Mouse (Mus musculus): ENCODE measurements around the gene Tes3-ps. TPM values are rescaled to one million over a fixed set of nuclear protein-coding genes. Genes with fewer than 3 reads are reported as not detected.

Gene Tes3-ps
- total RNA-seq, 2 experiments from 2014 or later: 1.3 to 3.1 TPM

DNA sequence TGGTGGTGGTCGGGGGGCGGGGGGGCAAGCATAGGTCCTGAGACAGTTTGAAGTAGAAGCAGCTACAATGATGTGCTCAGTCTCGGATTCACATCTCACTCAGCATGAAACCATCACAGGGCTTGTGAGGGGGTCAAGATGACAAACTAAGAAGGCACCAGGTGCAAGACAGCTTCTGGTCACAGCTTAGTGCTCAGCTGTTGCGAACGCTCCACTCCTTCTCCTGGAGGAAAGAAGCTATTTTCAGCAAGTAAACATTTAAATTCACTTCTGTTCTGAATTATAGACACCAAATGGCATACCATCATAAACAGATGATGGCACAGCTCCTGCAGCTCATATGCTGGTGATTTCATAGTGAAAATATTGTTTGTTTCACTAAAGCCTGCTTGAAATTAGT, 7.7 kb upstream of the Tes3-ps start:
- ATAC-seq (replicated peaks; ENCODE audit: poor library complexity): no peak

DNA sequence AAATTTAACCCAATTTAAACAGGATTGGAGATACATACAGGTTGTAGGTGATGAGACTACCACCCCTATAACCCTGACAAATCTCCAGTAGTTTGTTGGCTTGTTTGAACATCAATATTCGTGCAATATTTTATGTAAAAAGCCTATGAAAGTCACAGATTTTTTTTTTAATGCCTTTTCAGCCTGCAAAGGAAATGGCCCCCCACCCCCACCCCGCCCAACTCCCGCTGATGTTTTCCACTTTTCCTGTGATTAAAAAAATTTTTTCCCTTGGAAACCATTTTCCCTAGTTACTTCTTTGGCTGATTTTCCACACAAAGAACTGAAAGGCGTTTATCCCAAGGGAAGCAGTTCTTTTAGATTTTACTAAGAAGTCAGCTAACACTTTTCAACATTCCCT, 11.4 kb downstream of the Tes3-ps start, which contains the start of gene Ecm2:
Ecm2 (plus strand) TSS at position 301 of the 400 bp plus-strand sequence.
- ATAC-seq (replicated peaks; ENCODE audit: poor library complexity): no peak

DNA sequence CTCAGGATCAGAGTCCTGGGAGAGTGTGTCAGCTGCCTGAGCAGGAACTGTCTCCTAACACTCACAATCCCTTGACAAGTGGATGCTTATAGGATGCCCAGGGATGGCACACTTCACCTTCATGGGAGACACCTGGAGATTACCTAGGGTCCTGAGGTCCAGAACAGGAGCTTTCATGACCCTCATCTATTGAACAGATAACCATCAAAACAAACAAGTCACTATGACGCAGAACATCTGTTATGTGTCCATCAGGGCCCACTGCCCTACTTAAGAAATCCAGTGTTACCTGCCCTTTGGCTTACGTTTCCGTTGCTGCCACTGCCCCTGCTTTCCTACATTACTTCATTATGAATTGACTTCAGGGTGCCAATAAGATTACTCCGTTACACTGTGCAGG, 12.7 kb downstream of the Tes3-ps start:
- ATAC-seq (replicated peaks; ENCODE audit: poor library complexity): no peak

DNA sequence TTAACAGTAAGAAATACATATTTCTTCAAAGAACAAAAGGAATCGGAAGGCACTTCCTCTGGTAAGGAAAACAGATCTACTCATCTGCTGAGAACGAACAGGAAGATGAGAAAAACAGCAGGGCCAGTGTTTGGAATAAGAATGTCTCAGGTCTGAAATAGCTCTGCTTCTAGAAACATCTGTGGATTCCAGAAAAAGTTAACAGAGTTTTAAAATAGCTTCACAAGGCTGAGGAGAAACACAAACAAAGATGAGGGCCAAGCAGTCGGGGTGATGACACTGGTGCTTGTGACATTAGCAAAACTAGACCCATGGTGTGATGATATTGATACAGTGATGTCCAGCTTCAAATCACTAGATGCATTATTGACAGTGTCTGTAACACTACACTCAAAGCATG, 14.1 kb downstream of the Tes3-ps start:
- ATAC-seq (replicated peaks; ENCODE audit: poor library complexity): no peak

DNA sequence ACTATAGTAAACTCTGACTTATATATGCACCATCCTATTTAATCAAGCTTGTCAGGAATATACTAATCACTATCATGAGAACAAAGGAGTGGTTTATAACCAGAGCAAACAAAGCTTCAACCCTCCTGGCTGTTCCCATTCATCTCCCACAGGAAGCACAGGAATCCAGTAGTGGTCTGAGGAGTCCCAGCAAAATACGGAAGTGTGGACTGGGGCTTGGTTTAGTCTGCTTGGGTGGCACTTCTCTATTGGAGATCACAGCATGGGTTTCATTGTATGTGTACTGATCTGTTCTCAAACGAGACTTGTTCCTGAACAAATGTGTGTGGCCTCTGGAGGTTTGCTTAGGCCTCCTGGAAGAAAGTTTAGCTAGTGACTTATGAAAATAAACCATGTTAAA, 25.6 kb downstream of the Tes3-ps start:
- peak; percentile 86 for ATAC-seq (replicated peaks; ENCODE audit: poor library complexity)

DNA sequence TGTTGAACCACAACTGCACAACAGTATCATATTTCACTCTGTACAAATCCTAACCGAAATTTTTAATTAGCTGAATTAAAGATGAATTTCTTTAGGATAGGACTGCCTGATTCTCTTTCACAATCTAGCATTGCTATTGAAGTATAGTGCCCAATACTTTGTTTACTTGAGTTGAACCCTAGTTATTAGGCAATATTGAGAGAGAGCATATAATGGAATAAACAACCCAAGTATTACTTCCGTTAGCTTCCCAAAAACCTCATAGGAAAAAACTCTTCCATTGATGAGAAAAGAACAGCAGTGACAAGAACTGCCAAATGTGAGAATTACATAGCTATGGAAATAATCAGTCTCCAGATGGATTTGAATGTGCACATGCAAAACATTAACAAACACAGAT, 33.1 kb downstream of the Tes3-ps start:
- ATAC-seq (replicated peaks; ENCODE audit: poor library complexity): no peak

DNA sequence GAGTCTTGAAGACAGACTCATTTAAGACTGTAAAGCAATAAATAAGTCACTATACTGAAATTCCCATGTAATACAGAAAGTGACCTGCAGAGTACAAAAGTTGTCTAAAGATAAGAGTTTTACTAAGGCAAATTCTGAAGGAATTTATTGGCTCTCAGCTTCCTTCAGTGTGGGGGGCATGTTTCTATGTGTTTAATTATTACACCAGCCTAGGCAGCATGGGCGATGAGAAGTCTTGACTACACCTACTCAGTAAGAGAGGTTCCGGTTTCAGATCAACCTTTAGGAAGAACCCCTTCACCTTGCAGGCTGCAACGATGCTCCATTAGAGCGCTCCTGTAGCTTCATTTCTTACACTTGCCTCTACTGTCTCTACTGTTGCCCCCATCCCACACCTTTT, 37.5 kb downstream of the Tes3-ps start:
- ATAC-seq (replicated peaks; ENCODE audit: poor library complexity): no peak

DNA sequence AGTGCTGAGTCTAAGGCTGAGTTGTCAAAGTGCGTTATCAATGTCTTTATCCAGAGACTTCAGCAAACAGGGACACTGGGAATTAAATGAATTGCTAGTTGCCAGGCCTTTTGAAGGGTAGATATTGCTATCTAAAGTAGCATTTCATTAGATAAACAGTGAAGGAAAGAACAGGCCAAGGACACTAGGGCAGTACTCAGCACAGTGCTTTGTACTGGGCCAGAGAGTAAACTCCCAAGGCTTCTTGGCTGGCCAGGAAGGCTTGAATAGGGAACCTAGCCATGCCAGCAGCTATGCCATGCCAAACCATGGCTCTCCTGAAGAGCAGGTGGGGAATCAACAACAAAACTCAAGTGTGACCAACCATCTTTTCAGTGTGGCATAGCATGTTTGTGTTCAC, 43.8 kb downstream of the Tes3-ps start:
- no peak for ATAC-seq (replicated peaks; ENCODE audit: poor library complexity)

DNA sequence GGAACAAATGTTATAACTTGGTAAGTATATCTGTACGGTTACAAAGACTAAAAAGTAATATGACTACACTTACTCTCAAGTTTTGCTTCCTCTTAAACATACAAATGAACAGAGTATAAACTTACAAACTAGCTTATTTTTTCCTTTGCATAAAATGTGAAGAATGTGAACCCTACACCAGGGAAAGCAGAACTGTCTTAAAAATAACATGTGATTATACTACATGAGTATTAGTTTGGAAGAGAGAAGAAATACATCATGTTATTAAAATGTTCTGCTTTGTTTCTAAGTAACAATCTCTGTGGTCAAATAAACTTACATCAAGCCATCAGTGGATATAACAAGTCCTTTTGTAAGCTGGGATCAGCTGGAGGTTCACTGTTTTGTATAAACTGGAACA, 45.6 kb downstream of the Tes3-ps start:
- no peak for ATAC-seq (replicated peaks; ENCODE audit: poor library complexity)

DNA sequence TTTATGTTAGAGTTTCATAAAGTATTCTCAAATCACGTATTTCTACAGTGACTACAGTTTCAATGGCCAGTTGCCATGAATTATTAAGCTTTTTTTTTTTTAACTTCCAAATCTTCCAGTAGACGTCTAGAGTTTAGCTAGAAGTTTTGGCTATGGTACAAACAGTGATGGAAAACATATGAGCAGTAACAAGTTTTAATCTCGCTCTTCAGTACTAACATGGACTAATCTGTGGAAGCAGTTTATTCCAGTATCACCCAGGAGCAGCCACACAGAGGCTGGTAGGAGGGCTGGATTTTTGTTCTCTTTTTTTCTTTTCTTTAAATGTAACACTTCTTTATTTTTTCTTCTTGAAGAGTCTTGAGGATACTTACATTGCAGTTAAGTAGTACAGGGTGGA, 51.2 kb downstream of the Tes3-ps start, which contains the start of gene Aspn:
Aspn (plus strand) TSS at position 165 of the 400 bp plus-strand sequence.
- no peak for ATAC-seq (replicated peaks; ENCODE audit: poor library complexity)

DNA sequence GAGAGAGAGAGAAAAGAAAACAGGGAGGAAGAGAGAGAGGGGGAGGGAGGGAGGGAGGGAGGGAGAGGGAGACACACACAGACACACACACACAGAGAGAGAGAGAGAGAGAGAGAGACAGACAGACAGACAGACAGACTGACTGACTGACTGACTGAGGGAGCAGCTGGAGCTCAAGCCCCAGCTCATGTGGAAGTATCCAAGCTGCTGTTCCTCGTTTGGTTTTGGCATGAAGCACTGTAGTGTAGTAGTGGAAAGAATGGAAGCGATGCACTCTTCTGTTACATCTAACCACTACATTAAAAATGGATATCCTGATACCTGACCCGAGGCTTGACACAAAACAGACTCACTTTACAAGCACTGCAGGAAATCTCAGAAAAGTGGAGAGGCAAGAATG, 52.5 kb downstream of the Tes3-ps start:
- no peak for ATAC-seq (replicated peaks; ENCODE audit: poor library complexity)

Other genes starting within 250 kb of the Tes3-ps start
- gene Susd3, start 244.6 kb upstream of the Tes3-ps start, total RNA-seq (2015): 3.8 and 5.7 TPM in 2 replicates
- gene Susd3, start 244.6 kb upstream of the Tes3-ps start, total RNA-seq (2017): 1.7 and 4.0 TPM in 2 replicates
- 3.4 and 4.1 TPM in 2 replicates for gene Fgd3, start 173.0 kb upstream of the Tes3-ps start, total RNA-seq (2015)
- 8.6 and 9.3 TPM in 2 replicates for gene Fgd3, start 173.0 kb upstream of the Tes3-ps start, total RNA-seq (2017)
- 9.7 and 10.9 TPM in 2 replicates for gene Bicd2, start 151.7 kb upstream of the Tes3-ps start, total RNA-seq (2015)
- 17.1 and 21.5 TPM in 2 replicates for gene Bicd2, start 151.7 kb upstream of the Tes3-ps start, total RNA-seq (2017)
- gene Ippk, start 72.1 kb upstream of the Tes3-ps start, total RNA-seq (2015): 4.6 and 5.1 TPM in 2 replicates
- 12.1 and 15.3 TPM in 2 replicates for gene Ippk, start 72.1 kb upstream of the Tes3-ps start, total RNA-seq (2017)
- gene Ecm2, start 11.5 kb downstream of the Tes3-ps start, total RNA-seq (2015): not detected in 2 replicates
- 0.10 and 0.17 TPM in 2 replicates for gene Ecm2, start 11.5 kb downstream of the Tes3-ps start, total RNA-seq (2017)
- not detected in 2 replicates for gene Aspn, start 51.1 kb downstream of the Tes3-ps start, total RNA-seq (2015)
- not detected in 2 replicates for gene Aspn, start 51.1 kb downstream of the Tes3-ps start, total RNA-seq (2017)
- gene Omd, start 89.1 kb downstream of the Tes3-ps start, total RNA-seq (2015): not detected in 2 replicates
- gene Omd, start 89.1 kb downstream of the Tes3-ps start, total RNA-seq (2017): 0.04 TPM in 1 of 2 replicates, not detected in the other
- gene Ogn, start 114.7 kb downstream of the Tes3-ps start, total RNA-seq (2015): not detected in 2 replicates
- 0.27 TPM in 1 of 2 replicates, not detected in the other for gene Ogn, start 114.7 kb downstream of the Tes3-ps start, total RNA-seq (2017)
- 37.1 and 38.1 TPM in 2 replicates for gene Cenpp, start 159.5 kb downstream of the Tes3-ps start, total RNA-seq (2015)
- 47.6 and 53.9 TPM in 2 replicates for gene Cenpp, start 159.5 kb downstream of the Tes3-ps start, total RNA-seq (2017)
- 52.3 and 61.5 TPM in 2 replicates for gene Nol8, start 159.8 kb downstream of the Tes3-ps start, total RNA-seq (2015)
- gene Nol8, start 159.8 kb downstream of the Tes3-ps start, total RNA-seq (2017): 39.9 and 60.8 TPM in 2 replicates
- gene Iars, start 188.8 kb downstream of the Tes3-ps start, total RNA-seq (2015): 81.6 and 83.7 TPM in 2 replicates
- gene Iars, start 188.8 kb downstream of the Tes3-ps start, total RNA-seq (2017): 73.1 and 77.1 TPM in 2 replicates

All from megakaryocyte progenitor cell, adult 5-6 weeks (primary cell).